ENCODE assay signal across 8 mouse cellular contexts in genomic region chr6:117167426-117167730, GRCm38 (mm10). TPM values are rescaled to one million over a fixed set of nuclear protein-coding genes. Genes with fewer than 3 reads are reported as not detected.
DNase-seq lines count a peak whose midpoint lies in the region; ATAC-seq lines count a peak whose summit lies in the region.

No protein-coding gene starts in this region.

- no peaks in the 10 kb centered on the region for H3K9me3 ChIP-seq in kidney, embryonic 14.5 days (ENCODE audit: control insufficient read depth, low read length)
- no peaks in the 10 kb centered on the region for H3K9me3 ChIP-seq in forebrain, embryonic 10.5 days
- no peaks in the 10 kb centered on the region for H3K9me3 ChIP-seq in hindbrain, embryonic 14.5 days (ENCODE audit: control insufficient read depth, low read length)
- H3K9me3 ChIP-seq in midbrain, embryonic 12.5 days: no peaks in the 10 kb centered on the region

- WGBS in kidney, embryonic 14.5 days: 12% methylated on average over 7 of the region's 7 CpGs
- WGBS in forebrain, embryonic 10.5 days: 10% methylated on average over 7 of the region's 7 CpGs
- 7% methylated on average over 7 of the region's 7 CpGs for WGBS in hindbrain, embryonic 14.5 days
- WGBS in midbrain, embryonic 12.5 days: 10% methylated on average over 7 of the region's 7 CpGs

- H3K36me3 ChIP-seq in kidney, embryonic 14.5 days (ENCODE audit: control insufficient read depth, insufficient read depth, low read length): no peaks in the 10 kb centered on the region
- H3K36me3 ChIP-seq in forebrain, embryonic 10.5 days (replicated peaks): no peaks in the 10 kb centered on the region
- H3K36me3 ChIP-seq in hindbrain, embryonic 14.5 days (replicated peaks; ENCODE audit: control insufficient read depth, insufficient read depth): no peaks in the 10 kb centered on the region
- no peaks in the 10 kb centered on the region for H3K36me3 ChIP-seq in midbrain, embryonic 12.5 days

- no peak overlapping the region for H3K9ac ChIP-seq in kidney, embryonic 14.5 days (ENCODE audit: low read depth, low read length)
- no peak overlapping the region for H3K9ac ChIP-seq in hindbrain, embryonic 14.5 days
- no peak overlapping the region for H3K9ac ChIP-seq in midbrain, embryonic 12.5 days (replicated peaks)

- H3K27me3 ChIP-seq in kidney, embryonic 14.5 days (ENCODE audit: control insufficient read depth, insufficient read depth, low read length): 0 out of 2 replicates have a peak, but pooled peaks cover 4% of the 10 kb centered on the region
- peaks cover 69% of the 10 kb centered on the region for H3K27me3 ChIP-seq in forebrain, embryonic 10.5 days (ENCODE audit: poor library complexity, severe bottlenecking)
- H3K27me3 ChIP-seq in hindbrain, embryonic 14.5 days (ENCODE audit: control insufficient read depth, insufficient read depth, low read length): peaks cover 67% of the 10 kb centered on the region
- peaks cover 71% of the 10 kb centered on the region for H3K27me3 ChIP-seq in midbrain, embryonic 12.5 days

- DNase-seq in kidney, adult 11 months: no peak
- no peak for DNase-seq in forebrain, embryonic 10.5 days (ENCODE audit: extremely low spot score, low spot score)
- DNase-seq in hindbrain, embryonic 14.5 days (ENCODE audit: low spot score): no peak
- DNase-seq in right cerebral cortex, postnatal 10 days (ENCODE audit: low spot score in 2 of 2): no peak
- DNase-seq in cerebellum, postnatal 10 days: no peak
- no peak for DNase-seq in right cerebral cortex, adult 18-20 months

- H3K4me2 ChIP-seq in kidney, embryonic 14.5 days (replicated peaks; ENCODE audit: low read depth, low read length): peak overlapping the region; percentile 96; the same call in 1 of the 2 replicates
- H3K4me2 ChIP-seq in hindbrain, embryonic 14.5 days (replicated peaks): peak overlapping the region; percentile 96
- peak overlapping the region; percentile 92 for H3K4me2 ChIP-seq in midbrain, embryonic 12.5 days (replicated peaks)

- peak overlapping the region; percentile 4; the same call in 1 of the 2 replicates for H3K4me3 ChIP-seq in kidney, embryonic 14.5 days (ENCODE audit: low read length)
- H3K4me3 ChIP-seq in forebrain, embryonic 10.5 days: peak overlapping the region; percentile 71
- no peak overlapping the region; the same call in 1 of the 2 replicates for H3K4me3 ChIP-seq in hindbrain, embryonic 14.5 days (replicated peaks; ENCODE audit: low read length)
- H3K4me3 ChIP-seq in midbrain, embryonic 12.5 days: no peak overlapping the region

- peaks cover 9% of the 10 kb centered on the region for H3K4me1 ChIP-seq in kidney, embryonic 14.5 days (ENCODE audit: control insufficient read depth, insufficient read depth, low read length)
- H3K4me1 ChIP-seq in forebrain, embryonic 10.5 days: peaks cover 51% of the 10 kb centered on the region
- peaks cover 22% of the 10 kb centered on the region for H3K4me1 ChIP-seq in hindbrain, embryonic 14.5 days (replicated peaks; ENCODE audit: control insufficient read depth, insufficient read depth, low read length)
- H3K4me1 ChIP-seq in midbrain, embryonic 12.5 days: peaks cover 23% of the 10 kb centered on the region

- ATAC-seq in kidney, embryonic 14.5 days (ENCODE audit: low FRiP score, low TSS enrichment): no peak
- 0 out of 2 replicates have a peak, but pooled peaks have one; percentile 32 for ATAC-seq in hindbrain, embryonic 14.5 days (ENCODE audit: low FRiP score)
- ATAC-seq in midbrain, embryonic 12.5 days (ENCODE audit: low FRiP score, low read depth): peak; percentile 8; the same call in 1 of the 2 replicates

- no peak overlapping the region for H3K27ac ChIP-seq in kidney, embryonic 14.5 days (ENCODE audit: low read depth, low read length)
- H3K27ac ChIP-seq in forebrain, embryonic 10.5 days: no peak overlapping the region
- H3K27ac ChIP-seq in hindbrain, embryonic 14.5 days: no peak overlapping the region
- no peak overlapping the region for H3K27ac ChIP-seq in midbrain, embryonic 12.5 days (replicated peaks)

RNA-seq across cellular contexts. Expression of gene Cxcl12, which starts 1.0 kb away (rescaled TPM):
- 90.7 and 109 TPM in 2 replicates for polyA plus RNA-seq in kidney, embryonic 14.5 days (2014; fragmentation: Nextera tagmentation; extraction: Ambion mirVana)
- 65.0 and 65.6 TPM in 2 replicates for polyA plus RNA-seq in forebrain, embryonic 10.5 days (2016; fragmentation: Nextera tagmentation; extraction: Ambion mirVana)
- polyA plus RNA-seq in hindbrain, embryonic 14.5 days (2014; fragmentation: Nextera tagmentation; extraction: Ambion mirVana): 61.8 and 62.4 TPM in 2 replicates
- 75.0 and 111 TPM in 2 replicates for polyA plus RNA-seq in midbrain, embryonic 12.5 days (2016; fragmentation: Nextera tagmentation; extraction: Ambion mirVana)

Comparison
In these comparisons a context has a peak if more than half of its experiments do, and no peak if none do; other contexts are left out.
1. H3K4me3 ChIP-seq: peak in kidney, embryonic 14.5 days (single experiment) and forebrain, embryonic 10.5 days (single experiment); none in hindbrain, embryonic 14.5 days (single experiment) and midbrain, embryonic 12.5 days (single experiment).
2. Peak in every context shown above with its lines, with median percentiles within 50 percentile points of each other: H3K4me2 ChIP-seq.